Mouse (Mus musculus): ENCODE measurements around the gene Mras.

Mras gene

GRCm38 (mm10) chr9:99440941-99441340, 3.8 kb upstream of the Mras start:
- peak; percentile 77 for DNase-seq (ENCODE audit: low read depth, low spot score)

GRCm38 (mm10) chr9:99439064-99439463, 1.9 kb upstream of the Mras start:
- DNase-seq (ENCODE audit: low read depth, low spot score): no peak

- DNase-seq (ENCODE audit: low read depth, low spot score): no peak
Observed at GRCm38 (mm10) chr9:99437781-99438565, 792 bp upstream of the Mras start.

DNA sequence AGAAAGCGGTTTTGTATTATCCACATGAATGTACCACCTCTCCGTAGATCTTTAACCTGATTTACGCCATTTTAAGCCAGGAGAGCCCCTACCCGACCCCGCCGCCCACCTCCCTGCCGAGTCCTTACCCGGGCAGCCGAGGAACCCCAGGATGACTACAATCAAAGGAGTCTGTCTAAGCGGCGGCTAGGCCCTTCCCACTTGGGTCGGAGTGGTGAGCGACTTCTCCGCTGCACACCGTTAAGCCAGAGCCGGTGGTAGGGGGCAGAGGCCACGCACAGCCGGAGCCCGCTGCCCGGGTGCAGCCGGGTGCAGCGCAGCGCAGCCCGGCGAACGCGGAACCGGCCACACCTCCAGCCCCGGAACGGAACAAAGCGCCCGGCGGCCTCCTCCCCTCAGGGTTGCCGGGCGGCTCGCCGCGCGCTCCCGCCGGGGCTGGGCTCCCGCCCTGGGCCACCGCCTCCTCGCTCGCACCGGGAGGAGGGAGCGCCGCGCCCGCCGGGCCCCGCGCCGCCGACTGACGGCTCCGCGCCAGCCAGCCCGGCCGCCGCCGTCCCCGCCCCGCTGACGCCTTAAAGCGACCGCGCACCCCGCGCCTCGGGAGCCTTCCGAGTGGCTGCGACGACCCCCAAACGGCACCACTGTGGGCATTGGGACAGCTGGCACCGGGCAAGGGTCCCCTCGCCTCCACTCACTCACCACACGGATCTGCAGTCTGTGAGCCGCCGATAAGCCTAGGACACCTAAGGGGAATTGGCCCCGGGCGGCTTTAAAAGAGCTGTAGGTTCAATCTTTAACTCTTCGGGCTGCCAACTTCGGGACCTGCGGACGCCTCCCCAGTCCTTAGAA, 775 bp downstream of the Mras start:
- DNase-seq (ENCODE audit: low read depth, low spot score): peak; percentile 86

DNA sequence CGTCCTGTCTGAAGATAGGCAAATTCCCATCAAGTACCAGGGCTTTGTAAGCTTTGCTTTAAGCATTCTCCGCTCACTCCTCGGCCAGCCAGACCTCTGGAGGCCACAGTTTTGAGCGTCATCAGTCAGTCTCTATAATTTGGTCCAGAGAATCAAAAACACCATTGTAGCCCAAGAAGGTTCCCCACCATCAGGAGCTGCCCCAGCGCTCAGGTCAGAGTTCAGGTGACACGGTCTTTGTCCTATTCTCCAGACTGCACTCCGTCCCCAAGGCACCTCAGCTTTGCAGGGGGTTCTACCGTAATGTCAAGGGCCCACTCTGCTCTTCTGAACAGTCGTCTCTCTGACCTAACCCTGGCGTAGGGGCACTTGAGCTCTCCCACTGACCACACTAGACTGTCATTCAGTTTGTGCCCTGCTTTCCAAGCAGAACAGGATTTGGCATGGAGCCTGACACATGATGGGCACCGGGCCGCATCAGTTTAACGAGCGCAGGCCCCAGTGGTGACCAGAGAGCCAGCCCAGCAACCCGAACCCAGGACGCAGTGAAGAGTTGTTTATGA, 1.5 kb downstream of the Mras start:
- peak; percentile 61 for DNase-seq (ENCODE audit: low read depth, low spot score)

- peak; percentile 80 for DNase-seq (ENCODE audit: low read depth, low spot score)
Observed at GRCm38 (mm10) chr9:99434892-99435618, 2.1 kb downstream of the Mras start.

DNA sequence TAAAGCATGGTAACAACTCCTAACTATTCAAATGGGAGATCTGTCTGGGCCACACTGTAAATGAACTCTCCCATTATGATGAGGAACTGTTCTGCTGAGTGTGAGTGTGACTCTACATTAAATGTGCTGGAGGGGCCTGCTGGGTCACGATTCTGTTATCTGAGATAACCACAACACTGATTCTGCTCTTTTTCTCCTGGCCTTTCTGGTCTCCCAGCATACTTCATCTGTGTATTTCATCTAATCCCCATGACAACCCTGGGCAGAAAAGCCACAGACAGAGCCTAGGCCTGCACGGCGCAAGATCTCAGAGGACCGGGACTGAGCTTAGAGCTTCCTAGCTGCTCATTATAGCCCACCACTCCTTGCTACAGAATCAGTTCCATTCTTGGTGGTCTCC, 4.7 kb downstream of the Mras start:
- no peak for DNase-seq (ENCODE audit: low read depth, low spot score)

- peak; percentile 76 for DNase-seq (ENCODE audit: low read depth, low spot score)
Observed at GRCm38 (mm10) chr9:99431963-99432362, 5.2 kb downstream of the Mras start.

- peak; percentile 84 for DNase-seq (ENCODE audit: low read depth, low spot score)
Observed at GRCm38 (mm10) chr9:99431346-99431745, 5.8 kb downstream of the Mras start.

DNA sequence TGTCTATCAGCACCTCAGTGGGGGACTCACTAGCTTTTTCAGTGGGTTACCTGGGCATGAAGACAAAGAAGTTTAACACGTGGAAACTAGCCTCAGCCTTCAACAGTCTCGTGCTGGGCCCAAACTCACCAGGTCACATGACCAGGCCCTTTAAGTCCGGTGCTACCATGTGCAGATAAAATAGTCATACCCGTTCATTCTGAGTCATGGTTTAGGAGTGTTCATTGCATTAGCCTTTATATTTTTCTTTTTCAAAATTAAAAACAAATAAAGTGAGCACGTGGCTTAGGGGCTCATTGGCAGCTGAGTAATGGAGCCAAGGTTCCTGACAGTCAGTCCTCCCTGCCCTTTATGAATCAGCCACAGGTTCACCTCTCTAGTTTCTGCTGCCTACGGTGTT, 6.4 kb downstream of the Mras start:
- no peak for DNase-seq (ENCODE audit: low read depth, low spot score)

GRCm38 (mm10) chr9:99429845-99430244, 7.3 kb downstream of the Mras start:
- DNase-seq (ENCODE audit: low read depth, low spot score): peak; percentile 87

DNA sequence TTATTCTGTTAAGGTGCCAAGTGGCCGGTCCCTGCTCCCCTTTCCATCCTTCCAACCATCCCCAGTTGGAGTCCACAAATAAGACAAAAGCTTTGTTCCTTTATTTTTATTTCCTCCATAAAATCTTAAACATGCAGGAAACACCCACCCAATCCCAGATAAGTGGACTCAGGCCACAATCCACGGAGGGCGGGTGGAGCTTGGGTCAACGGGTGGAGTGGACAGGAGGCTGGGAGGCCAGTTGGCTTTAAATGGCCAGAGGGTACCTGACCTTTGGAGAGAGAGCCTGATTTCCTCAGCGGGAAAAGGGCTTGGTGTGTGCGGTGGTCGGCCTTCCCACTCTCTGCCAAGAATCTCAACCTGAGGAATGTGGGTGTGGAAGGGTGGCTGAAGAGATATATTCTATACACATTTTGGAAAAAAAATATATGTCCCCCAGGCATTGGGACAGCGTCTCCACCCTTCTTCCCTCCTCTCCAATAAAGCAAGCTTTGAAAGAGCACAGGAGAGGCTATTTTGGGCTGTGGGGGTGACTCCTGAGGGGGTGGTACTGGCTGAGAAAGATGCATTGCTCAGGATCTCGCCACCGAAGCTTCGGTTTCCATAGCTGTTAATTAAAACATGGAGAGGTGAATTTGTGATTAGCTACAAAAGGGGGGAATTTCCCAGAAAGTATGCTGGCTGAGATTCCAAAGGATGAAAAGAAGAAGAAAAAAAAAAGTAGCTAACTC, 8.4 kb downstream of the Mras start:
- peak; percentile 89 for DNase-seq (ENCODE audit: low read depth, low spot score)

DNA sequence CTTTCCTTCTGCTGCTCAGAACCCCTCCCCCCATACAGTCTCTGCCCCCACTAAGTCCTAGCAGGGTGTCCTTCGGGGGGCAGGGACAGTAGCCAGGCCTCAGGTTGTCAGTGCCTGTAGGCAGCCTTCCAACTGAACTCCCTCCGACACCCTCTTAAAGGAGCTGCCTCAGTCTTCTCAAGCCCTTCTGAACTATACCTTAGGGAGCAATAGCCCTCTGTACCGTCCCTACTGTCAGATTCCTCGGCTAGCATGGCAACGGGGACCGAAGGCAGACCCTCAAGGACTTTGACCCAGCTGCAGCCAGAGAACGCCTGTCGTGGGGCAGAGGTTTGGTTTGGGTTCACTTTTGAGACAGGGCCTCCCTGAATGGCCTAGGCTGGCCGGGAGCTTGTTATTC, 11.9 kb downstream of the Mras start:
- DNase-seq (ENCODE audit: low read depth, low spot score): no peak

- DNase-seq (ENCODE audit: low read depth, low spot score): no peak
Observed at GRCm38 (mm10) chr9:99424574-99424863, 12.7 kb downstream of the Mras start.

DNA sequence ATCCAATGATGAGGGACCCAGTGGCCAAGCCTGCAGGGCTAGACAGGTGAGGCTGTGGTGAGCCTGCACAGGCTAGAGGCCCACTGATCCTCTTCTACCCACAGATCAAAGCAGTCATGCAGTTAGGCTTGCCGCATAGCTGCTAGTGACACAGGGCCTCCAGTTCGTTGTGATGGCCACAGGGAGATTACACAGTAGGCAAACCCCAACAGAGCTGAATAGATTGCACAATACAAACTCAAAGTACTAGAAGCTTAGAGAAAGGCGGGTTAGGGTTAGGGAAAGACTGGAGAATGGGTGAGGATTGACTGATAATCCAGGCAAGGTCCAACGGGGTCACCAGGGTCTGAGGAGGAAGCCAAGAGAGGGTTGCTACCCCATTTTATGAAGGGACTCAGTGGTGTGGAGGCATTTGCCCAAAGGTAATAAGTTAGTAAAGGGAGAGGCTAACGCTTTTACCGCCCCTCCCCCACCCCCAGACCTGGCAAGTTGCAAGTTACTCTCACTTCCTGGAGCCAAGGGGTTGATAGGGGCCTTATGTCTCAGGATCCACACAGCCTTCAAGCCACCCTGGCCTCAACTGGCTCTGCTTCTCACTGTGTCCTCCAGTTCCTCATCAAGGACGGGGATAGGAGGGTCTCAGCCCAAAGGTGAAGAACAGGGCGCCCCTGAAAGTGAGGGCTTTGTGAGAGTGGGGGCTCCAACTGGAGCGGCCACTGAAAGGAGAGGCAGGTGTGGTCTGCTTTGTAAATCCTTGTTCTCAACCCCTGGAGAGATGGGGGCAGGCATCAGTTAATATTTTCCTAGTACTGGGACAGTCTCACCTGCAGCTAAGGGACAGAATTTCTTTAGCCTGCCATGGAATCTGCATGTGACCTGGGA, 13.2 kb downstream of the Mras start:
- DNase-seq (ENCODE audit: low read depth, low spot score): no peak

DNA sequence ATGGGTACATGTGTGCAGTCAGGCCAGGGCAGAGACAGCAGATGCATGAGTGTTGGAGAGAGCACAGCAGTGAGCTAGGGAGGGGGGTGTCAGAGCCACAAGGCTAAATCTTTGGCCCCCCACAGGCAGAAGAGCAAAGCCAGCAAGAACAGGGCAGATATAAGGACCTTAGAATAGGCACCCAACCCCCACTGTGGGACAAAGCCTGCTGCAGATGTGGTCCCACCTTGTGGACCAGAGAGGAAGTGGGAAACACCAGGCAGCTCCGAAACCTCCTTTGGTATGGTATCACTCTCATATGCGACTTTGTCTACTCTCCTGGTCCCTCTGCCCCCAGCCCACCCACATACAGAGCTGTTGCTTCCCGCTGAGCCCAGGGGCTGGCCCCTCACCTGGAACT, 15.3 kb downstream of the Mras start:
- DNase-seq (ENCODE audit: low read depth, low spot score): no peak

DNA sequence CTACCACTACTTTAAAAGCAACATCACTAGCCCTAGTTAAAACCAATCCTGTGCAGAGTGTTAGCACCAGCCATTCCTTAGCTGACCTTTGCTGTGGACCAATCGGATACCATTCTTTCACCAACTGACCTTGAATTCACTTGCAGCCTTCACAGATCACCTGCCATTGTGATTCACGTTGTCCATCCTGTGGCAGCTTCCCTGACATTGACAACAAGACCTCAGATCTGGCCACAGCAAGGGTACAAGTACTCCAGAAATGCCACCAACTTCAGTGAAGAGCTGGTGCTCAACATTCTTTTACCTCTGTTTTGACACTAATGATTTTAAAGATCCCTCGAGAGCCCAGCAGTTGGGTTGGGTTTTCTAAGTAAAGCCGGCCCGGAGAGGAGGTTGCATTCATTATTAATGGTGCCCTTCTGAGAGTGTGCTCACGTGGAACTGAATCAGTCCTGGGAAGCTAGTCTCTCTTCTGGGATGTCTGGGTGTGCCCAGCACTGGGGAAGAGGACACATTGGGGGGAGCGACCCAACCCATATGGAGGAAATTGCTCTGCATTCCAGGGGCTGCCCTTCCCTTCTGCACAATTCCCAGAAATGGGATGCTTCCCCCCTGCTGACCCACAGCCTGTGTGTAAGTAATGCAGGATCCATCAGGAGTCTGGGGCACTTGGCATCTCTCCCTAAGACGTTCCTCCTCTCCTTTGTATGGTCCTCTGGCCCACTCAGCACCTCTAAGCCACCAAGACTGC, 17.1 kb downstream of the Mras start:
- no peak for DNase-seq (ENCODE audit: low read depth, low spot score)

DNA sequence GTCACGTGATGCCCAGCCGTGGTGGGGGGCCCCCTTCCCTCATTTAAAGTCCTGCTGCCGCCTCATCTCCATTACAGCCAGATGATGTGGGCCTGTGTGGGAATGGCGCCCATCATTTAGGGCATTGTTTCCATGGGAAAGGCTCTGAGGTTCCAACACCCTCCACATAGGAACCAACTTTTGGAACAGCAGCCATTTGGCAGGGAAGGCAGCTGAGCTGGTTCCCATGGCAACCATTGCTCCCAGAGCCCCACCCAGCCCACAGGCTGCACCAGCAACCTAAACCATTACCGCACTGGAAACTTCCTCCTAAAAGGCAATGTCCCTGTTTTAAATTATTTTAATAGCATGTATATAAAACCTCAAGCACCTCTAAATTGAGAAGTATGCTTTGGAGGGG, 18.8 kb downstream of the Mras start:
- DNase-seq (ENCODE audit: low read depth, low spot score): peak; percentile 86

DNA sequence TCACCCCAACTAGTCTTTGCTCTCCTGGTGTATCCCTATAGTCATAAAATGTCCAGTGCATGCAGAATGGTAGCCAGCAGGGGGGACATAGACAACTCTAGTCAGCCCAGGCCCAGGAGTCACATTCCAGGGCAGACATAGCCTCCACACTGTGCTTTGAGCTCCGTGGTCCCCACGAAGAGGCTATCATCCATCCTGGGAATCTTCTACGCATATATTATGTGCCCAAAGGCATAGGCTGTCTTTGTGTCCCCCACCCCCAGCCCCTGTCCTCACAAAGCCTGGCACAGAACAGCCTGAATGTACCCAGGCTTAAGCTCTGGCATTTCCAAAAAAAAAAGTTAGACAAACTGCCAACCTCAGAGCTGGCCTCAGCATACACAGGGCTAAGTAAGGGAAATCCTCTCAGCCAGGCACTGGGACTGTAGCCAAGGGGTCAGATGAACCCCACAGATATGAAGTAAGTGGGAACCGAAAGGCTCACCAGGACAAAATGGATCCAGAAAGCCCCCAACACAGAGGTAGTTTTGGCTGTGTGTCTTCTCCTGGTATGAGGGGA, 19.8 kb downstream of the Mras start:
- DNase-seq (ENCODE audit: low read depth, low spot score): no peak
